Mouse (Mus musculus) lung, postnatal 0 days (tissue): ENCODE data around the gene Anks1. TPM values are rescaled to one million over a fixed set of nuclear protein-coding genes. Genes with fewer than 3 reads are reported as not detected.

ENCODE experiments used
- ATAC-seq: fragments of 200-750 bp; cut with Nextera tagmentation; 2 replicates; pipeline ENCODE4 v1.8.0; 2017; ENCODE audit warnings: moderate library complexity
- DNase-seq: peaks from one replicate; pipeline ENCODE4 v3.0.0-alpha.2; 2016; ENCODE audit warnings: low spot score
- H3K27ac ChIP-seq: fragments of 300-500 bp; sonication (generic); 2 replicates; pipeline ENCODE4 v1.5.1; 2014; ENCODE audit warnings: antibody characterized with exemption, mild to moderate bottlenecking, low read length, mixed read lengths
- H3K27me3 ChIP-seq: fragments of 300-500 bp; sonication (generic); replicated peaks from 2 replicates; pipeline ENCODE4 v1.6.1; 2014; ENCODE audit warnings: low read length, mixed read lengths; ENCODE audit not compliant: insufficient read depth
- H3K36me3 ChIP-seq: fragments of 300-500 bp; sonication (generic); 2 replicates; pipeline ENCODE4 v1.6.1; 2014; ENCODE audit warnings: low read length, mixed read lengths; ENCODE audit not compliant: insufficient read depth
- H3K4me1 ChIP-seq: fragments of 300-500 bp; sonication (generic); 2 replicates; pipeline ENCODE4 v1.6.1; 2014; ENCODE audit warnings: antibody characterized with exemption, low read depth, low read length, mixed read lengths; ENCODE audit not compliant: insufficient read depth
- H3K4me2 ChIP-seq: fragments of 300-500 bp; sonication (generic); replicated peaks from 2 replicates; pipeline ENCODE4 v1.6.1; 2014; ENCODE audit warnings: low read depth, mild to moderate bottlenecking, low read length, moderate library complexity, mixed read lengths
- H3K4me3 ChIP-seq: fragments of 300-500 bp; sonication (generic); 2 replicates; pipeline ENCODE4 v1.5.1; 2014; ENCODE audit warnings: low read depth, low read length
- H3K9ac ChIP-seq: fragments of 300-500 bp; sonication (generic); replicated peaks from 2 replicates; pipeline ENCODE4 v1.6.1; 2014; ENCODE audit warnings: low read depth, mild to moderate bottlenecking
- H3K9me3 ChIP-seq: fragments of 300-500 bp; sonication (generic); 2 replicates; pipeline ENCODE4 v1.6.1; 2016; ENCODE audit warnings: low read length, mixed read lengths
- CTCF ChIP-seq: IDR thresholded peaks from 2 replicates; pipeline ENCODE4 v1.5.1; 2016; ENCODE audit warnings: antibody characterized with exemption, mild to moderate bottlenecking
- EP300 ChIP-seq: IDR thresholded peaks from 2 replicates; pipeline ENCODE4 v1.6.1; 2016; ENCODE audit warnings: antibody characterized with exemption, mild to moderate bottlenecking, control low read depth
- WGBS: fragments of 180-500 bp; shearing (Covaris S2); extraction: QIAGEN DNeasy Blood & Tissue Kit; methylation state at CpG from one replicate; pipeline ENCODE4 v1.1.7; 2014; 5-methylcytosine and 5-hydroxymethylcytosine counted together
- polyA plus RNA-seq: library from polyadenylated mRNA; unstranded; fragments of >200 nt; fragmentation: Nextera tagmentation; extraction: Ambion mirVana; gene quantifications from 2 replicates; pipeline ENCODE4 v1.2.1, GENCODE M21; 2015

Anks1 gene
- polyA plus RNA-seq, 1 experiment from 2014 or later, result 25.4 TPM

- ATAC-seq (peak; percentile 83), DNase-seq (peak; percentile 88)
- Histone ChIP-seq H3K9ac (no peak overlapping the region), H3K9me3 (no peaks in the 10 kb centered on the region), H3K27ac (peak overlapping the region; percentile 72), H3K27me3 (no peaks in the 10 kb centered on the region), H3K4me1 (peaks cover 3% of the 10 kb centered on the region; the same call in 1 of the 2 replicates), H3K4me3 (no peak overlapping the region), H3K36me3 (peaks cover 5% of the 10 kb centered on the region; the same call in 1 of the 2 replicates), H3K4me2 (no peak overlapping the region)
- 41% methylated on average over 4 of the region's 4 CpGs for WGBS
- TF ChIP-seq CTCF (peak; percentile 100), EP300 (no peak; the same call in 1 of the 2 replicates)
Observed at GRCm38 (mm10) chr17:28048425-28048824, 139.3 kb downstream of the Anks1 start.

GRCm38 (mm10) chr17:28050210-28050609 is 141.1 kb downstream of the Anks1 start:
- Histone ChIP-seq H3K27ac (peak overlapping the region; percentile 40; the same call in 1 of the 2 replicates), H3K4me1 (peaks cover 3% of the 10 kb centered on the region; the same call in 1 of the 2 replicates), H3K9me3 (no peaks in the 10 kb centered on the region), H3K27me3 (no peaks in the 10 kb centered on the region), H3K36me3 (peaks cover 13% of the 10 kb centered on the region), H3K9ac (no peak overlapping the region), H3K4me2 (no peak overlapping the region), H3K4me3 (no peak overlapping the region)
- ATAC-seq, result peak; percentile 65
- DNase-seq, result peak; percentile 42
- 80% methylated on average over 8 of the region's 8 CpGs for WGBS
- no peak for TF ChIP-seq EP300
- no peak for TF ChIP-seq CTCF

DNA sequence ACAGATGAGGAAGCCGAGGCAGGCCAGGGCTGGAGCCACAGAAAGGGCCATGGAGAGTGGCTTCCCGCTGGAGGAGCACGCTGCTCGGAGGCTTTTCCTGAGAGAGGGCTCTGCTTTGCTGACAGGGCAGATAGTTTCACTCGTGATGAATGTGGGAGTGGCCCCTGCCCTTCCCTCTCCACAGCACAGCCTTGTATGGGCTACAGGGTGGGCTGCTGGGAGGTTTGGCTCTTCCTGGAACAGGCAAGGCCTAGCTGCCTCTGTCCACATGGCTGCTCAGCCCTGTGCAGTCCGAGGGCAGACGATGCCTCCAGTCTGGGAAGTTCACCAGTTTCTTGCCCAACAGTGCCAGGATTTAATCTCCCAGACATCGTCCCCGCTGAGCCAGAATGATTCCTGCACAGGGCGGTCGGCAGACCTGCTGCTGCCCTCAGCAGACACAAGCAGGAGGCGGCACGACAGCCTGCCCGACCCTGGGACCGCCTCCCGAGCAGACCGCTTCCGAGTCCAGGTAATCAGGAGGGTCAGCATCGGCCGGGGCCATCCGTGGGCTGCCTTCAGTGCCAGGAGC is 143.3 kb downstream of the Anks1 start:
- no peak for DNase-seq
- Histone ChIP-seq H3K4me1 (peaks cover 3% of the 10 kb centered on the region; the same call in 1 of the 2 replicates), H3K4me3 (no peak overlapping the region), H3K27ac (no peak overlapping the region), H3K9ac (no peak overlapping the region), H3K4me2 (no peak overlapping the region), H3K9me3 (no peaks in the 10 kb centered on the region), H3K36me3 (peaks cover 18% of the 10 kb centered on the region), H3K27me3 (no peaks in the 10 kb centered on the region)
- no peak for TF ChIP-seq EP300
- no peak for TF ChIP-seq CTCF
- 78% methylated on average over 21 of the region's 21 CpGs for WGBS
- ATAC-seq, result no peak

GRCm38 (mm10) chr17:28058346-28058745 is 149.2 kb downstream of the Anks1 start:
- 73% methylated on average over 13 of the region's 13 CpGs for WGBS
- Histone ChIP-seq H3K27me3 (no peaks in the 10 kb centered on the region), H3K4me2 (no peak overlapping the region), H3K9me3 (no peaks in the 10 kb centered on the region), H3K9ac (no peak overlapping the region), H3K4me3 (no peak overlapping the region), H3K4me1 (no peaks in the 10 kb centered on the region), H3K27ac (no peak overlapping the region), H3K36me3 (peaks cover 38% of the 10 kb centered on the region)
- DNase-seq, result no peak
- TF ChIP-seq EP300 (no peak), CTCF (peak; percentile 19; the same call in 1 of the 2 replicates)
- peak; percentile 34; the same call in 1 of the 2 replicates for ATAC-seq

- Histone ChIP-seq H3K36me3 (peaks cover 29% of the 10 kb centered on the region), H3K27ac (0 out of 2 replicates have a peak overlapping the region, but pooled peaks have one; percentile 34), H3K9me3 (no peaks in the 10 kb centered on the region), H3K4me3 (no peak overlapping the region), H3K9ac (no peak overlapping the region), H3K27me3 (no peaks in the 10 kb centered on the region), H3K4me1 (no peaks in the 10 kb centered on the region), H3K4me2 (no peak overlapping the region)
- TF ChIP-seq EP300 (no peak), CTCF (no peak)
- ATAC-seq (no peak), DNase-seq (no peak)
- WGBS, result 94% methylated on average over 11 of the region's 11 CpGs
Observed at GRCm38 (mm10) chr17:28060681-28061080, 151.6 kb downstream of the Anks1 start.

DNA sequence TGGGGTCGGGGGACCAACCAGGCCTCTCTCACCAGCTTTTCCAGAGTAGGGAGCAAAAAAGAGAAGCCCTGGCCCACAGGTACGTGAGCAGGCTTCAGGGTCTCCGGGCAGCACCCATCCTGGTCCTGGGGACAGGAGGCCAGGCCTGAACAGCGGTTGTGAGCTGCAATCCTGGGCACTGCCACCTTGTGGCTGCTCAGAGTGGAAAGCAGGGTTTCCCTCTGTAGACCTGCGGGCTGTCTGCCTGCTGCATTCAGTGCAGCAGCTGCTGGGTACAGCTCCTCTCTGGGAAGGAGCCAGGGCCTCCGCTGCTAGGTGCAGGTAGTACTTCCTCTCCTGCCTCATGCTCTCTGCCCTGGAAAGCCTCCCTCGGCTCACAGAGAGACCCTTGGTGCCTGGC is 152.4 kb downstream of the Anks1 start:
- H3K36me3 ChIP-seq, result peaks cover 29% of the 10 kb centered on the region
- H3K9me3 ChIP-seq, result no peaks in the 10 kb centered on the region
- peak; percentile 63 for ATAC-seq
- peak; percentile 75 for TF ChIP-seq CTCF
- TF ChIP-seq EP300, result no peak
- H3K9ac ChIP-seq, result no peak overlapping the region
- H3K27me3 ChIP-seq, result no peaks in the 10 kb centered on the region
- no peak overlapping the region for H3K4me2 ChIP-seq
- H3K4me3 ChIP-seq, result no peak overlapping the region
- 32% methylated on average over 7 of the region's 7 CpGs for WGBS
- H3K27ac ChIP-seq, result peak overlapping the region; percentile 34
- peak; percentile 61 for DNase-seq
- H3K4me1 ChIP-seq, result no peaks in the 10 kb centered on the region
